Mouse (Mus musculus) layer of hippocampus, adult 18-20 months (tissue): ENCODE measurements around the gene Pcgf6. TPM values are rescaled to one million over a fixed set of nuclear protein-coding genes. Genes with fewer than 3 reads are reported as not detected.
"Not testable (repeated sequence)": the region's sequence is repeated elsewhere in the genome, so short reads cannot be mapped to it uniquely, and the experiment has no call there.

ENCODE experiments used
- DNase-seq, 2 experiments: peaks; one replicate each; pipeline ENCODE4 v3.0.0; 2022; ENCODE audit warnings: low spot score in 2 of 2
- total RNA-seq, 2 experiments: library from RNA; stranded (reverse); gene quantifications; 2 replicates each; pipeline ENCODE4 v1.2.3; 2021

Pcgf6 gene
- total RNA-seq, 2 experiments from 2014 or later, result 19.8 to 20.8 TPM

- DNase-seq, result no peak
Measured at GRCm38 (mm10) chr19:47029796-47030195, 20.9 kb downstream of the Pcgf6 start.

- DNase-seq, result no peak
Measured at GRCm38 (mm10) chr19:47026513-47026912, 24.2 kb downstream of the Pcgf6 start.

- DNase-seq, result no peak
Measured at GRCm38 (mm10) chr19:47024954-47025353, 25.8 kb downstream of the Pcgf6 start.

- no peak for DNase-seq
Measured at GRCm38 (mm10) chr19:47023546-47023945, 27.2 kb downstream of the Pcgf6 start.

GRCm38 (mm10) chr19:47022709-47023108 is 28.0 kb downstream of the Pcgf6 start:
- no peak for DNase-seq

GRCm38 (mm10) chr19:47019326-47019725 is 31.4 kb downstream of the Pcgf6 start:
- no peak for DNase-seq

GRCm38 (mm10) chr19:47018330-47018729 is 32.4 kb downstream of the Pcgf6 start:
- DNase-seq, result no peak

GRCm38 (mm10) chr19:47017831-47018230 is 32.9 kb downstream of the Pcgf6 start:
- DNase-seq, result no peak

- peak in 1 of 2 experiments; percentile 35 for DNase-seq
Measured at GRCm38 (mm10) chr19:47016487-47016886, 34.2 kb downstream of the Pcgf6 start.

- no peak for DNase-seq
Measured at GRCm38 (mm10) chr19:47015965-47016364, 34.7 kb downstream of the Pcgf6 start.

- no peak for DNase-seq
Measured at GRCm38 (mm10) chr19:47015396-47015795, 35.3 kb downstream of the Pcgf6 start.

- DNase-seq, result peak; percentile 64 to 80
Measured at GRCm38 (mm10) chr19:47014447-47015381, 36.0 kb downstream of the Pcgf6 start, which contains the start of the genes Ina and Nt5c2. TSS of gene Ina (plus strand) at chr19:47014698. TSS of gene Nt5c2 (minus strand) at chr19:47015153.

GRCm38 (mm10) chr19:47014159-47014446 is 36.6 kb downstream of the Pcgf6 start:
- DNase-seq, result no peak

- DNase-seq, result no peak
Measured at GRCm38 (mm10) chr19:47013340-47014158, 37.2 kb downstream of the Pcgf6 start.

- DNase-seq, result no peak
Measured at GRCm38 (mm10) chr19:47012521-47013130, 38.1 kb downstream of the Pcgf6 start.

GRCm38 (mm10) chr19:47009943-47010342 is 40.8 kb downstream of the Pcgf6 start:
- DNase-seq, result no peak

- no peak for DNase-seq
Measured at GRCm38 (mm10) chr19:47009420-47009819, 41.3 kb downstream of the Pcgf6 start.

- no peak for DNase-seq
Measured at GRCm38 (mm10) chr19:47006321-47006720, 44.4 kb downstream of the Pcgf6 start.

- DNase-seq, result no peak
Measured at GRCm38 (mm10) chr19:47005873-47006272, 44.8 kb downstream of the Pcgf6 start.

- no peak for DNase-seq
Measured at GRCm38 (mm10) chr19:47003742-47004511, 46.8 kb downstream of the Pcgf6 start.

- DNase-seq, result not testable (repeated sequence)
Measured at GRCm38 (mm10) chr19:47000357-47000756, 50.3 kb downstream of the Pcgf6 start.
